In genomic region chrX:135574958-135575628, GRCm38 (mm10) we compare ENCODE assay signal across 26 mouse cellular contexts. TPM values are rescaled to one million over a fixed set of nuclear protein-coding genes. Genes with fewer than 3 reads are reported as not detected.
A peak's percentile ranks its signal among the peaks of the same experiment; 100 is the strongest.
DNase-seq lines count a peak whose midpoint lies in the region; ATAC-seq and TF ChIP-seq lines count a peak whose summit lies in the region.
"Not testable (repeated sequence)": the region's sequence is repeated elsewhere in the genome, so short reads cannot be mapped to it uniquely, and the experiment has no call there.
"Had no signal": no experiment of that assay in that cellular context is flagged by ENCODE, and none has a peak within 500 bp of the region (broad histone marks: within the 10 kb centered on the region; RNA-seq: fewer than 3 reads in every experiment).

No protein-coding gene starts in this region.

- not testable (repeated sequence) for H3K36me3 ChIP-seq in heart, embryonic 12.5 days; intestine, embryonic 14.5 days (ENCODE audit: control insufficient read depth, insufficient read depth, low read length); kidney, embryonic 15.5 days; limb, embryonic 11.5 days (ENCODE audit: control insufficient read depth, insufficient read depth, low read length); liver, postnatal 0 days (replicated peaks; ENCODE audit: insufficient read depth, low read length); stomach, embryonic 14.5 days (ENCODE audit: control insufficient read depth, insufficient read depth, low read length)

- peak; percentile 66 for ATAC-seq in common myeloid progenitor, adult 5-6 weeks (replicated peaks; ENCODE audit: low read depth, poor library complexity, severe bottlenecking)
- peak; percentile 72; the same call in 1 of the 2 replicates for ATAC-seq in heart, embryonic 12.5 days (ENCODE audit: insufficient number of reproducible peaks, low FRiP score)
- 0 out of 2 replicates have a peak, but pooled peaks have one; percentile 50 for ATAC-seq in intestine, embryonic 14.5 days (replicated peaks; ENCODE audit: low FRiP score, low TSS enrichment, low read depth)
- peak; percentile 60 for ATAC-seq in kidney, embryonic 15.5 days (replicated peaks; ENCODE audit: low FRiP score)
- 0 out of 2 replicates have a peak, but pooled peaks have one; percentile 35 for ATAC-seq in limb, embryonic 11.5 days (ENCODE audit: insufficient number of reproducible peaks, low FRiP score, low TSS enrichment, low read depth)
- 0 out of 2 replicates have a peak, but pooled peaks have one; percentile 29 for ATAC-seq in liver, postnatal 0 days
- ATAC-seq in stomach, embryonic 14.5 days (ENCODE audit: insufficient number of reproducible peaks, insufficient read depth, low FRiP score, low read depth) = peak; percentile 21; the same call in 1 of the 2 replicates

- TF ChIP-seq CTCF in liver, postnatal 0 days (IDR thresholded peaks at IDR 0.05; ENCODE audit: low read depth) = not testable (repeated sequence)

- H3K27ac ChIP-seq in heart, embryonic 12.5 days (ENCODE audit: poor library complexity, severe bottlenecking) = peak overlapping the region; percentile 76
- not testable (repeated sequence) for H3K27ac ChIP-seq in intestine, embryonic 14.5 days (ENCODE audit: low read depth); kidney, embryonic 15.5 days; limb, embryonic 11.5 days (replicated peaks; ENCODE audit: low read depth, low read length); liver, postnatal 0 days (ENCODE audit: low read depth); stomach, embryonic 14.5 days (ENCODE audit: low read length)

- not testable (repeated sequence) for TF ChIP-seq EP300 in liver, postnatal 0 days (IDR thresholded peaks at IDR 0.05; ENCODE audit: low read depth)

- 30% methylated on average over 9 of the region's 9 CpGs for WGBS in heart, embryonic 12.5 days
- 58% methylated on average over 9 of the region's 9 CpGs for WGBS in intestine, embryonic 14.5 days
- WGBS in kidney, embryonic 15.5 days = 63% methylated on average over 9 of the region's 9 CpGs
- WGBS in limb, embryonic 11.5 days = 78% methylated on average over 8 of the region's 9 CpGs
- WGBS in liver, postnatal 0 days (ENCODE audit: insufficient replicate concordance) = 44% methylated on average over 9 of the region's 9 CpGs
- 56% methylated on average over 9 of the region's 9 CpGs for WGBS in stomach, embryonic 14.5 days

- not testable (repeated sequence) for H3K4me1 ChIP-seq in heart, embryonic 12.5 days (replicated peaks); intestine, embryonic 14.5 days (replicated peaks; ENCODE audit: control insufficient read depth, insufficient read depth, low read length); kidney, embryonic 15.5 days; limb, embryonic 11.5 days (ENCODE audit: control insufficient read depth, insufficient read depth, low read length); liver, postnatal 0 days (ENCODE audit: insufficient read depth); stomach, embryonic 14.5 days (ENCODE audit: control insufficient read depth, insufficient read depth, low read length)

- not testable (repeated sequence) for H3K4me3 ChIP-seq in heart, embryonic 12.5 days; intestine, embryonic 14.5 days (ENCODE audit: low read depth, low read length); kidney, embryonic 15.5 days (replicated peaks); limb, embryonic 11.5 days (ENCODE audit: low read depth, low read length); liver, postnatal 0 days (ENCODE audit: low read depth, low read length); stomach, embryonic 14.5 days (ENCODE audit: low read depth, low read length)

- not testable (repeated sequence) for DNase-seq in intestine, embryonic 14.5 days (ENCODE audit: low spot score); limb, embryonic 11.5 days (ENCODE audit: low spot score); liver, postnatal 0 days

- not testable (repeated sequence) for H3K9ac ChIP-seq in heart, embryonic 12.5 days; intestine, embryonic 14.5 days (ENCODE audit: low read length); kidney, embryonic 15.5 days; limb, embryonic 11.5 days (ENCODE audit: low read length); liver, postnatal 0 days (replicated peaks); stomach, embryonic 14.5 days (replicated peaks; ENCODE audit: low read depth, low read length)

- H3K4me2 ChIP-seq in heart, embryonic 12.5 days; intestine, embryonic 14.5 days (ENCODE audit: low read length); kidney, embryonic 15.5 days; limb, embryonic 11.5 days (ENCODE audit: low read depth, severe bottlenecking); liver, postnatal 0 days (ENCODE audit: low read depth, low read length); stomach, embryonic 14.5 days (replicated peaks; ENCODE audit: low read depth, low read length): not testable (repeated sequence)

- H3K27me3 ChIP-seq in heart, embryonic 12.5 days (replicated peaks); intestine, embryonic 14.5 days (replicated peaks; ENCODE audit: control insufficient read depth, insufficient read depth, low read length); limb, embryonic 11.5 days (ENCODE audit: control insufficient read depth, insufficient read depth, low read length); liver, postnatal 0 days (ENCODE audit: insufficient read depth, low read length); stomach, embryonic 14.5 days (ENCODE audit: control insufficient read depth, insufficient read depth, low read length): not testable (repeated sequence)
- peaks cover 20% of the 10 kb centered on the region; the same call in 1 of the 2 replicates for H3K27me3 ChIP-seq in kidney, embryonic 15.5 days

- not testable (repeated sequence) for H3K9me3 ChIP-seq in heart, embryonic 12.5 days (replicated peaks); intestine, embryonic 14.5 days (ENCODE audit: control insufficient read depth, low read length); kidney, embryonic 15.5 days (replicated peaks); limb, embryonic 11.5 days (ENCODE audit: control insufficient read depth, low read length); liver, postnatal 0 days (ENCODE audit: low read length); stomach, embryonic 14.5 days (ENCODE audit: control insufficient read depth, low read depth, low read length)

RNA-seq across cellular contexts. Expression of gene Nxf7, which starts 23.5 kb away (rescaled TPM):
- total RNA-seq in common myeloid progenitor, adult 5-6 weeks (2017) = 0.05 and 0.87 TPM in 2 replicates
- polyA plus RNA-seq in heart, embryonic 12.5 days (2016; fragmentation: Nextera tagmentation; extraction: Ambion mirVana) = 0.29 and 0.40 TPM in 2 replicates
- 0.39 and 0.52 TPM in 2 replicates for polyA plus RNA-seq in intestine, embryonic 14.5 days (2014; fragmentation: Nextera tagmentation; extraction: Ambion mirVana)
- polyA plus RNA-seq in kidney, embryonic 15.5 days (2015; fragmentation: Nextera tagmentation; extraction: Ambion mirVana) = not detected in 2 replicates
- polyA plus RNA-seq in limb, embryonic 11.5 days (2014; fragmentation: Nextera tagmentation; extraction: Ambion mirVana) = 0.15 TPM in 1 of 2 replicates, not detected in the other
- 0.16 and 0.17 TPM in 2 replicates for polyA plus RNA-seq in liver, postnatal 0 days (2015; fragmentation: Nextera tagmentation; extraction: Ambion mirVana)
- polyA plus RNA-seq in stomach, embryonic 14.5 days (2014; fragmentation: Nextera tagmentation; extraction: Ambion mirVana) = not detected in 2 replicates
- total RNA-seq: adrenal gland, adult 18-20 months; adrenal gland, postnatal 36 days; gastrocnemius, adult 8-10 months; hindbrain, postnatal 0 days; layer of hippocampus, adult 18-20 months; layer of hippocampus, postnatal 14 days; left cerebral cortex, postnatal 4 days; midbrain, postnatal 0 days had no signal
- polyA plus RNA-seq: CD4-positive, CD25-positive, alpha-beta regulatory T cell, adult 4 months; forebrain, embryonic 15.5 days; hindbrain, embryonic 11.5 days; hindbrain, postnatal 0 days; kidney, adult 2 months; lung, embryonic 15.5 days; midbrain, embryonic 11.5 days; midbrain, postnatal 0 days; neural tube, embryonic 15.5 days; thymus, adult 2 months had no signal

RNA-seq across cellular contexts. Expression of gene Prame, which starts 52.4 kb away (rescaled TPM):
- total RNA-seq in common myeloid progenitor, adult 5-6 weeks (2017) = not detected in 2 replicates
- not detected in 2 replicates for polyA plus RNA-seq in heart, embryonic 12.5 days (2016; fragmentation: Nextera tagmentation; extraction: Ambion mirVana)
- polyA plus RNA-seq in intestine, embryonic 14.5 days (2014; fragmentation: Nextera tagmentation; extraction: Ambion mirVana) = not detected in 2 replicates
- polyA plus RNA-seq in kidney, embryonic 15.5 days (2015; fragmentation: Nextera tagmentation; extraction: Ambion mirVana) = not detected in 2 replicates
- not detected in 2 replicates for polyA plus RNA-seq in limb, embryonic 11.5 days (2014; fragmentation: Nextera tagmentation; extraction: Ambion mirVana)
- not detected in 2 replicates for polyA plus RNA-seq in liver, postnatal 0 days (2015; fragmentation: Nextera tagmentation; extraction: Ambion mirVana)
- polyA plus RNA-seq in stomach, embryonic 14.5 days (2014; fragmentation: Nextera tagmentation; extraction: Ambion mirVana) = not detected in 2 replicates
- total RNA-seq: adrenal gland, adult 18-20 months; adrenal gland, postnatal 36 days; gastrocnemius, adult 8-10 months; heart, postnatal 10 days; hindbrain, postnatal 0 days; layer of hippocampus, adult 18-20 months; layer of hippocampus, postnatal 14 days; left cerebral cortex, adult 8-10 months; left cerebral cortex, postnatal 4 days; midbrain, postnatal 0 days had no signal
- polyA plus RNA-seq: CD4-positive, CD25-positive, alpha-beta regulatory T cell, adult 4 months; forebrain, embryonic 15.5 days; hindbrain, postnatal 0 days; kidney, adult 2 months; lung, embryonic 15.5 days; midbrain, embryonic 11.5 days; midbrain, postnatal 0 days; neural tube, embryonic 15.5 days; stomach, embryonic 15.5 days; thymus, adult 2 months had no signal

Comparison
In these comparisons a context has a peak if more than half of its experiments do, and no peak if none do; other contexts are left out.
1. ATAC-seq: peak in every context shown above with its lines; median percentile 72 in heart, embryonic 12.5 days; 66 in common myeloid progenitor, adult 5-6 weeks; 60 in kidney, embryonic 15.5 days; 50 in intestine, embryonic 14.5 days; 35 in limb, embryonic 11.5 days; 29 in liver, postnatal 0 days; 21 in stomach, embryonic 14.5 days.